Mouse (Mus musculus): ENCODE data around the gene Efcab14.

DNA sequence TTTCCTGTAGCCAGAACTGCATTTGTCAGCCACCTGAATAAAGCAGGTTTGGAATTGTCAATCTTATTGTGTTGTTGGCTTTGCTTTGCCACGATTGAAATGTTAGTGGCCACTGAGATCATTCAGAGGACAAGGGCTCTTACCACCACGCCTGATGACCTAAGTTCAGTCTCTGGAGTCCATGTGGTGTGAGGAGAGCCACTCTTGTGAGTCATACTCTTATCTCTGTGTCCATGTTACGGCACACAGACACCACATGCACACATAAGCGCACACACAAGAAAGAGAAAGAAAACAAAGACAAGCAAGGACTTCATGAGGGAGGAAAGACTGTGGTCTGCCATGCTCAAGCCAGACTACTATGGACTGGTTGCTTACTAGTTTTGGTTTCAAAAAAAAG lies 5.6 kb downstream of the Efcab14 start:
- no peak for TF ChIP-seq MAX (IDR thresholded peaks at IDR 0.05; ENCODE audit: low read length)
- TF ChIP-seq POLR2A (IDR thresholded peaks at IDR 0.05; ENCODE audit: low read depth, low read length) = no peak
- no peak for TF ChIP-seq ZNF384 (IDR thresholded peaks at IDR 0.05; ENCODE audit: low read depth, low read length)
- TF ChIP-seq CTCF (conservative IDR thresholded peaks at IDR 0.05 in 1 of 2, IDR thresholded peaks at IDR 0.05 in 1 of 2; ENCODE audit: low read depth in 2 of 2, low read length in 2 of 2) = no peak
- TF ChIP-seq ZMIZ1 (IDR thresholded peaks at IDR 0.05; ENCODE audit: low read depth, low read length) = no peak
- no peak for TF ChIP-seq EP300 (IDR thresholded peaks at IDR 0.05; ENCODE audit: low read length)

Data from CH12.LX (cell line).